Mouse (Mus musculus) urinary bladder, postnatal 4 days (tissue): ENCODE measurements around the gene Tmem248.

Experiments
- DNase-seq, 2 experiments: peaks; one replicate each; pipeline ENCODE4 v3.0.0; 2021 to 2022; ENCODE audit warnings: low spot score in 2 of 2

Tmem248 gene

GRCm38 (mm10) chr5:130216781-130217180 is at the start of gene Tmem248:
Gene Tmem248 (plus strand): TSS chr5:130217081.
- no peak for DNase-seq

GRCm38 (mm10) chr5:130169109-130169508 is 47.8 kb upstream of the Tmem248 start:
- no peak for DNase-seq

- no peak for DNase-seq
Measured at GRCm38 (mm10) chr5:130170666-130171422, 46.0 kb upstream of the Tmem248 start.

GRCm38 (mm10) chr5:130171423-130171954 is 45.4 kb upstream of the Tmem248 start, which contains the start of gene Rabgef1:
Gene Rabgef1 (plus strand): TSS chr5:130171798.
- peak; percentile 93 to 95 for DNase-seq

GRCm38 (mm10) chr5:130171956-130172601 is 44.8 kb upstream of the Tmem248 start:
- DNase-seq = peak in 1 of 2 experiments; percentile 67

- no peak for DNase-seq
Measured at GRCm38 (mm10) chr5:130173012-130173411, 43.9 kb upstream of the Tmem248 start.

GRCm38 (mm10) chr5:130177871-130178270 is 39.0 kb upstream of the Tmem248 start:
- DNase-seq = no peak

- no peak for DNase-seq
Measured at GRCm38 (mm10) chr5:130180362-130180761, 36.5 kb upstream of the Tmem248 start.

- no peak for DNase-seq
Measured at GRCm38 (mm10) chr5:130181740-130182540, 34.9 kb upstream of the Tmem248 start.

GRCm38 (mm10) chr5:130182541-130182821 is 34.4 kb upstream of the Tmem248 start:
- no peak for DNase-seq

GRCm38 (mm10) chr5:130184193-130184856 is 32.6 kb upstream of the Tmem248 start:
- no peak for DNase-seq

GRCm38 (mm10) chr5:130185312-130185711 is 31.6 kb upstream of the Tmem248 start:
- no peak for DNase-seq

GRCm38 (mm10) chr5:130187383-130187782 is 29.5 kb upstream of the Tmem248 start:
- no peak for DNase-seq

GRCm38 (mm10) chr5:130190909-130191308 is 26.0 kb upstream of the Tmem248 start:
- no peak for DNase-seq

GRCm38 (mm10) chr5:130191865-130192264 is 25.0 kb upstream of the Tmem248 start:
- no peak for DNase-seq

- no peak for DNase-seq
Measured at GRCm38 (mm10) chr5:130192356-130192944, 24.4 kb upstream of the Tmem248 start.

- no peak for DNase-seq
Measured at GRCm38 (mm10) chr5:130193760-130194159, 23.1 kb upstream of the Tmem248 start.

GRCm38 (mm10) chr5:130196307-130196706 is 20.6 kb upstream of the Tmem248 start:
- no peak for DNase-seq

- DNase-seq = no peak
Measured at GRCm38 (mm10) chr5:130197454-130197853, 19.4 kb upstream of the Tmem248 start.

- no peak for DNase-seq
Measured at GRCm38 (mm10) chr5:130197981-130198380, 18.9 kb upstream of the Tmem248 start.
